Comparison of ENCODE assay signal across 27 mouse cellular contexts in genomic region chr13:102803206-102803605, GRCm38 (mm10).
A peak's percentile ranks its signal among the peaks of the same experiment; 100 is the strongest.
DNase-seq lines count a peak whose midpoint lies in the region; ATAC-seq lines count a peak whose summit lies in the region.
"Had no signal": no experiment of that assay in that cellular context is flagged by ENCODE, and none has a peak within 500 bp of the region (broad histone marks: within the 10 kb centered on the region; RNA-seq: fewer than 3 reads in every experiment).

No protein-coding gene starts in this region.

- peak; percentile 40 for DNase-seq in heart, adult 11 months
- no peak for DNase-seq in heart, postnatal 14 days
- peak; percentile 26 for DNase-seq in mesoderm, embryonic 11.5 days (ENCODE audit: low read depth, low spot score)
- DNase-seq in layer of hippocampus, adult 18-20 months (ENCODE audit: low spot score in 2 of 2), result no peak
- DNase-seq: adrenal gland, adult 8-10 months; adrenal gland, postnatal 25 days; cerebellum, adult 11-12 months; cerebellum, adult 8-10 months; cerebellum, postnatal 10 days; cerebellum, postnatal 36 days; embryo, embryonic 11 days; gastrocnemius, adult 2 months; gastrocnemius, postnatal 14 days; heart, adult 2 months; kidney, adult 11 months had no signal

- no peak overlapping the region for H3K9ac ChIP-seq in neural tube, embryonic 13.5 days
- no peak overlapping the region for H3K9ac ChIP-seq in neural tube, embryonic 15.5 days (replicated peaks)
- H3K9ac ChIP-seq: embryonic facial prominence, embryonic 13.5 days; forebrain, embryonic 13.5 days; heart, embryonic 13.5 days; hindbrain, embryonic 13.5 days had no signal

- H3K4me3 ChIP-seq in neural tube, embryonic 13.5 days, result no peak overlapping the region
- H3K4me3 ChIP-seq in neural tube, embryonic 15.5 days (replicated peaks), result no peak overlapping the region
- H3K4me3 ChIP-seq: embryonic facial prominence, embryonic 13.5 days; forebrain, embryonic 10.5 days; forebrain, embryonic 13.5 days; gastrocnemius, adult 2 months; heart, adult 2 months; heart, embryonic 10.5 days; heart, embryonic 13.5 days; hindbrain, embryonic 13.5 days had no signal

- WGBS in neural tube, embryonic 13.5 days, result 50% methylated on average over 9 of the region's 9 CpGs
- 45% methylated on average over 9 of the region's 9 CpGs for WGBS in neural tube, embryonic 15.5 days

- peaks cover 9% of the 10 kb centered on the region for H3K4me1 ChIP-seq in neural tube, embryonic 13.5 days (replicated peaks)
- H3K4me1 ChIP-seq in neural tube, embryonic 15.5 days, result 0 out of 2 replicates have a peak, but pooled peaks cover 2% of the 10 kb centered on the region
- H3K4me1 ChIP-seq: forebrain, embryonic 13.5 days; heart, embryonic 10.5 days; heart, embryonic 13.5 days had no signal

- ATAC-seq in neural tube, embryonic 13.5 days (ENCODE audit: low read depth), result peak; percentile 32; the same call in 1 of the 2 replicates
- ATAC-seq in neural tube, embryonic 15.5 days (ENCODE audit: low FRiP score), result no peak
- ATAC-seq: activated CD4-positive, CD25-positive, alpha-beta regulatory T cell, adult 4 months; forebrain, embryonic 13.5 days; forebrain, embryonic 16.5 days; hindbrain, embryonic 16.5 days; inflammation-experienced regulatory T-cells, adult 6 months had no signal

- H3K9me3 ChIP-seq in neural tube, embryonic 13.5 days, result no peaks in the 10 kb centered on the region
- no peaks in the 10 kb centered on the region for H3K9me3 ChIP-seq in neural tube, embryonic 15.5 days (replicated peaks)
- H3K9me3 ChIP-seq: embryonic facial prominence, embryonic 13.5 days; forebrain, embryonic 10.5 days; forebrain, embryonic 13.5 days; heart, embryonic 10.5 days; heart, embryonic 13.5 days; hindbrain, embryonic 13.5 days had no signal

- H3K36me3 ChIP-seq in neural tube, embryonic 13.5 days, result no peaks in the 10 kb centered on the region
- H3K36me3 ChIP-seq in neural tube, embryonic 15.5 days, result no peaks in the 10 kb centered on the region
- H3K36me3 ChIP-seq: embryonic facial prominence, embryonic 13.5 days; hindbrain, embryonic 13.5 days had no signal

- H3K27ac ChIP-seq in neural tube, embryonic 13.5 days (replicated peaks), result no peak overlapping the region
- H3K27ac ChIP-seq in neural tube, embryonic 15.5 days (replicated peaks), result no peak overlapping the region
- H3K27ac ChIP-seq: embryonic facial prominence, embryonic 13.5 days; forebrain, embryonic 10.5 days; forebrain, embryonic 13.5 days; gastrocnemius, adult 2 months; heart, adult 2 months; heart, embryonic 10.5 days; heart, embryonic 13.5 days; hindbrain, embryonic 13.5 days had no signal

- H3K4me2 ChIP-seq in neural tube, embryonic 13.5 days, result no peak overlapping the region
- H3K4me2 ChIP-seq in neural tube, embryonic 15.5 days, result no peak overlapping the region
- H3K4me2 ChIP-seq: embryonic facial prominence, embryonic 13.5 days; forebrain, embryonic 13.5 days; heart, embryonic 13.5 days; hindbrain, embryonic 13.5 days had no signal

- intact Hi-C loops in heart, postnatal 14 days (cut with DNase I), result no loop called here

- H3K27me3 ChIP-seq in neural tube, embryonic 13.5 days, result no peaks in the 10 kb centered on the region
- H3K27me3 ChIP-seq in neural tube, embryonic 15.5 days (replicated peaks), result no peaks in the 10 kb centered on the region
- H3K27me3 ChIP-seq: embryonic facial prominence, embryonic 13.5 days; forebrain, embryonic 13.5 days; heart, embryonic 13.5 days; hindbrain, embryonic 13.5 days had no signal

Comparison
In these comparisons a context has a peak if more than half of its experiments do, and no peak if none do; other contexts are left out.
1. DNase-seq: peak in heart, adult 11 months (single experiment) and mesoderm, embryonic 11.5 days (single experiment); none in heart, postnatal 14 days (0 of 2) and layer of hippocampus, adult 18-20 months (0 of 2).